Mouse (Mus musculus) forebrain, embryonic 11.5 days (tissue): ENCODE results near the gene Abi2. TPM values are rescaled to one million over a fixed set of nuclear protein-coding genes. Genes with fewer than 3 reads are reported as not detected.

Source experiments
- ATAC-seq: fragments of 200-750 bp; cut with Nextera tagmentation; replicated peaks from 2 replicates; pipeline ENCODE4 v1.8.0; 2017; ENCODE audit warnings: moderate TSS enrichment; ENCODE audit not compliant: low FRiP score
- DNase-seq: peaks from one replicate; pipeline ENCODE4 v3.0.0-alpha.2; 2017; ENCODE audit warnings: low spot score
- H3K27ac ChIP-seq: fragments of 300-500 bp; sonication (generic); 2 replicates; pipeline ENCODE4 v1.5.1; 2014; ENCODE audit warnings: low read depth, low read length
- H3K27me3 ChIP-seq: fragments of 300-500 bp; sonication (generic); 2 replicates; pipeline ENCODE4 v1.6.1; 2014; ENCODE audit warnings: mild to moderate bottlenecking, low read length, mixed read lengths; ENCODE audit not compliant: control insufficient read depth, insufficient read depth
- H3K36me3 ChIP-seq: fragments of 300-500 bp; sonication (generic); 2 replicates; pipeline ENCODE4 v1.6.1; 2014; ENCODE audit warnings: mild to moderate bottlenecking, low read length, moderate library complexity, mixed read lengths; ENCODE audit not compliant: control insufficient read depth, insufficient read depth
- H3K4me1 ChIP-seq: fragments of 300-500 bp; sonication (generic); replicated peaks from 2 replicates; pipeline ENCODE4 v1.6.1; 2014; ENCODE audit warnings: low read length, mixed read lengths; ENCODE audit not compliant: control insufficient read depth, insufficient read depth
- H3K4me2 ChIP-seq: fragments of 300-500 bp; sonication (generic); 2 replicates; pipeline ENCODE4 v1.6.1; 2014; ENCODE audit warnings: low read depth, mild to moderate bottlenecking, low read length, moderate library complexity, mixed read lengths; ENCODE audit not compliant: severe bottlenecking
- H3K4me3 ChIP-seq: fragments of 300-500 bp; sonication (generic); 2 replicates; pipeline ENCODE4 v1.5.1; 2014; ENCODE audit warnings: low read depth, low read length
- H3K9ac ChIP-seq: fragments of 300-500 bp; sonication (generic); 2 replicates; pipeline ENCODE4 v1.6.1; 2014; ENCODE audit warnings: low read length
- H3K9me3 ChIP-seq: fragments of 300-500 bp; sonication (generic); 2 replicates; pipeline ENCODE4 v1.6.1; 2016; ENCODE audit warnings: low read length, mixed read lengths; ENCODE audit not compliant: control insufficient read depth
- WGBS: fragments of 180-500 bp; shearing (Covaris S2); extraction: QIAGEN DNeasy Blood & Tissue Kit; methylation state at CpG from one replicate; pipeline ENCODE4 v1.1.7; 2014; 5-methylcytosine and 5-hydroxymethylcytosine counted together
- polyA plus RNA-seq: library from polyadenylated mRNA; unstranded; fragments of >200 nt; fragmentation: Nextera tagmentation; extraction: Ambion mirVana; gene quantifications from 2 replicates; pipeline ENCODE4 v1.2.1, GENCODE M21; 2014

Gene Abi2
- polyA plus RNA-seq, 1 experiment from 2014 or later: 66.8 TPM

GRCm38 (mm10) chr1:60469491-60469890, 60.1 kb downstream of the Abi2 start:
- no peak overlapping the region for H3K4me2 ChIP-seq
- 96% methylated on average over 2 of the region's 2 CpGs for WGBS

GRCm38 (mm10) chr1:60470541-60470940, 61.1 kb downstream of the Abi2 start:
- no peaks in the 10 kb centered on the region for H3K36me3 ChIP-seq
- ATAC-seq (no peak), DNase-seq (no peak)
- no peak overlapping the region for H3K9ac ChIP-seq
- H3K4me1 ChIP-seq: no peaks in the 10 kb centered on the region
- H3K4me3 ChIP-seq: no peak overlapping the region
- WGBS: 91% methylated on average over 7 of the region's 7 CpGs
- H3K27ac ChIP-seq: no peak overlapping the region
- no peaks in the 10 kb centered on the region for H3K27me3 ChIP-seq
- no peak overlapping the region for H3K4me2 ChIP-seq
- H3K9me3 ChIP-seq: no peaks in the 10 kb centered on the region

More at GRCm38 (mm10) chr1:60469491-60469890, 60.1 kb downstream of the Abi2 start:
- Histone ChIP-seq H3K27me3 (no peaks in the 10 kb centered on the region), H3K4me3 (no peak overlapping the region), H3K36me3 (no peaks in the 10 kb centered on the region; the same call in 1 of the 2 replicates), H3K27ac (no peak overlapping the region), H3K9me3 (no peaks in the 10 kb centered on the region), H3K4me1 (no peaks in the 10 kb centered on the region), H3K9ac (no peak overlapping the region)
- ATAC-seq: no peak
- DNase-seq: no peak

GRCm38 (mm10) chr1:60481561-60481960, 72.1 kb downstream of the Abi2 start:
- H3K9ac ChIP-seq: no peak overlapping the region
- H3K9me3 ChIP-seq: no peaks in the 10 kb centered on the region
- H3K36me3 ChIP-seq: no peaks in the 10 kb centered on the region
- no peak for DNase-seq
- H3K4me2 ChIP-seq: no peak overlapping the region
- H3K4me3 ChIP-seq: no peak overlapping the region
- H3K27me3 ChIP-seq: no peaks in the 10 kb centered on the region
- WGBS: 73% methylated on average over 1 of the region's 1 CpGs
- no peak overlapping the region for H3K27ac ChIP-seq
- no peaks in the 10 kb centered on the region for H3K4me1 ChIP-seq
- no peak for ATAC-seq

GRCm38 (mm10) chr1:60482881-60483280, 73.5 kb downstream of the Abi2 start:
- 100% methylated on average over 1 of the region's 1 CpGs for WGBS
- Histone ChIP-seq H3K9me3 (no peaks in the 10 kb centered on the region), H3K36me3 (no peaks in the 10 kb centered on the region)

GRCm38 (mm10) chr1:60485649-60486048, 76.2 kb downstream of the Abi2 start:
- Histone ChIP-seq H3K36me3 (no peaks in the 10 kb centered on the region; the same call in 1 of the 2 replicates), H3K4me1 (no peaks in the 10 kb centered on the region), H3K4me2 (no peak overlapping the region), H3K27me3 (no peaks in the 10 kb centered on the region), H3K4me3 (no peak overlapping the region), H3K27ac (no peak overlapping the region), H3K9ac (no peak overlapping the region), H3K9me3 (no peaks in the 10 kb centered on the region)
- no peak for DNase-seq
- ATAC-seq: no peak
- 83% methylated on average over 3 of the region's 3 CpGs for WGBS

More at GRCm38 (mm10) chr1:60482881-60483280, 73.5 kb downstream of the Abi2 start:
- Histone ChIP-seq H3K4me2 (no peak overlapping the region), H3K9ac (no peak overlapping the region), H3K27ac (no peak overlapping the region), H3K27me3 (no peaks in the 10 kb centered on the region), H3K4me1 (no peaks in the 10 kb centered on the region), H3K4me3 (no peak overlapping the region)
- DNase-seq (no peak), ATAC-seq (no peak)

- no peaks in the 10 kb centered on the region for H3K27me3 ChIP-seq
- no peaks in the 10 kb centered on the region; the same call in 1 of the 2 replicates for H3K36me3 ChIP-seq
- WGBS: 88% methylated on average over 8 of the region's 8 CpGs
- H3K4me2 ChIP-seq: no peak overlapping the region
- DNase-seq (no peak), ATAC-seq (no peak)
- no peak overlapping the region for H3K27ac ChIP-seq
- H3K9me3 ChIP-seq: no peaks in the 10 kb centered on the region
- no peaks in the 10 kb centered on the region for H3K4me1 ChIP-seq
- H3K9ac ChIP-seq: no peak overlapping the region
- H3K4me3 ChIP-seq: no peak overlapping the region
Measured at GRCm38 (mm10) chr1:60488635-60489034, 79.2 kb downstream of the Abi2 start.

GRCm38 (mm10) chr1:60489660-60490059, 80.2 kb downstream of the Abi2 start:
- WGBS: 83% methylated on average over 2 of the region's 2 CpGs
- H3K36me3 ChIP-seq: no peaks in the 10 kb centered on the region; the same call in 1 of the 2 replicates
- no peak overlapping the region for H3K27ac ChIP-seq
- H3K4me1 ChIP-seq: no peaks in the 10 kb centered on the region
- ATAC-seq (no peak), DNase-seq (no peak)
- no peak overlapping the region for H3K4me2 ChIP-seq
- no peaks in the 10 kb centered on the region for H3K9me3 ChIP-seq
- H3K9ac ChIP-seq: no peak overlapping the region
- H3K4me3 ChIP-seq: no peak overlapping the region
- H3K27me3 ChIP-seq: no peaks in the 10 kb centered on the region

GRCm38 (mm10) chr1:60490510-60490909, 81.1 kb downstream of the Abi2 start:
- Histone ChIP-seq H3K9me3 (no peaks in the 10 kb centered on the region), H3K9ac (no peak overlapping the region), H3K27ac (no peak overlapping the region), H3K4me2 (no peak overlapping the region), H3K27me3 (no peaks in the 10 kb centered on the region), H3K4me3 (no peak overlapping the region), H3K36me3 (no peaks in the 10 kb centered on the region; the same call in 1 of the 2 replicates), H3K4me1 (no peaks in the 10 kb centered on the region)
- DNase-seq (no peak), ATAC-seq (no peak)
- WGBS: 90% methylated on average over 4 of the region's 4 CpGs

GRCm38 (mm10) chr1:60492404-60492803, 83.0 kb downstream of the Abi2 start:
- no peak overlapping the region for H3K4me3 ChIP-seq
- no peak overlapping the region for H3K4me2 ChIP-seq
- no peaks in the 10 kb centered on the region for H3K9me3 ChIP-seq
- DNase-seq (no peak), ATAC-seq (no peak)
- H3K36me3 ChIP-seq: no peaks in the 10 kb centered on the region; the same call in 1 of the 2 replicates
- no peak overlapping the region for H3K27ac ChIP-seq
- no peaks in the 10 kb centered on the region for H3K4me1 ChIP-seq
- H3K9ac ChIP-seq: no peak overlapping the region
- 87% methylated on average over 5 of the region's 5 CpGs for WGBS
- H3K27me3 ChIP-seq: no peaks in the 10 kb centered on the region
